Mouse (Mus musculus) midbrain, embryonic 13.5 days (tissue): ENCODE measurements at regions not wholly inside any gene's neighbourhood (a gene's known extent, or its start where the extent isn't known, plus 50 kb on each side); places are given as distances from the start of the nearest gene placed in this dataset.

Source experiments
- ATAC-seq: fragments of 200-750 bp; cut with Nextera tagmentation; 2 replicates; pipeline ENCODE4 v1.8.0; 2017; ENCODE audit warnings: mild to moderate bottlenecking, moderate TSS enrichment, moderate library complexity
- H3K27ac ChIP-seq: fragments of 300-500 bp; sonication (generic); 2 replicates; pipeline ENCODE4 v1.5.1; 2015; ENCODE audit warnings: inconsistent platforms, mild to moderate bottlenecking, moderate library complexity
- H3K27me3 ChIP-seq: fragments of 300-500 bp; sonication (generic); 2 replicates; pipeline ENCODE4 v1.6.1; 2015; ENCODE audit warnings: mild to moderate bottlenecking, inconsistent platforms
- H3K36me3 ChIP-seq: fragments of 300-500 bp; sonication (generic); 2 replicates; pipeline ENCODE4 v1.6.1; 2015; ENCODE audit warnings: mild to moderate bottlenecking, inconsistent platforms
- H3K4me1 ChIP-seq: fragments of 300-500 bp; sonication (generic); replicated peaks from 2 replicates; pipeline ENCODE4 v1.6.1; 2015; ENCODE audit warnings: inconsistent platforms
- H3K4me2 ChIP-seq: fragments of 300-500 bp; sonication (generic); replicated peaks from 2 replicates; pipeline ENCODE4 v1.6.1; 2015; ENCODE audit warnings: moderate library complexity, mild to moderate bottlenecking, inconsistent platforms
- H3K4me3 ChIP-seq: fragments of 300-500 bp; sonication (generic); replicated peaks from 2 replicates; pipeline ENCODE4 v1.5.1; 2015; ENCODE audit warnings: mild to moderate bottlenecking, inconsistent platforms
- H3K9ac ChIP-seq: fragments of 300-500 bp; sonication (generic); replicated peaks from 2 replicates; pipeline ENCODE4 v1.6.1; 2015; ENCODE audit warnings: mild to moderate bottlenecking, inconsistent platforms
- H3K9me3 ChIP-seq: fragments of 300-500 bp; sonication (generic); 2 replicates; pipeline ENCODE4 v1.6.1; 2016; ENCODE audit warnings: mild to moderate bottlenecking, inconsistent platforms
- WGBS: fragments of 180-500 bp; shearing (Covaris S2); methylation state at CpG from one replicate; pipeline ENCODE4 v1.1.7; 2015; 5-methylcytosine and 5-hydroxymethylcytosine counted together

GRCm38 (mm10) chr5:115790436-115790835 is 54.6 kb upstream of the Cit start:
- no peak overlapping the region for H3K4me3 ChIP-seq
- no peaks in the 10 kb centered on the region for H3K4me1 ChIP-seq
- H3K36me3 ChIP-seq, result no peaks in the 10 kb centered on the region
- peaks cover 7% of the 10 kb centered on the region; the same call in 1 of the 2 replicates for H3K9me3 ChIP-seq
- H3K9ac ChIP-seq, result no peak overlapping the region
- no peak overlapping the region for H3K27ac ChIP-seq
- ATAC-seq, result 0 out of 2 replicates have a peak, but pooled peaks have one; percentile 11
- H3K27me3 ChIP-seq, result no peaks in the 10 kb centered on the region
- H3K4me2 ChIP-seq, result no peak overlapping the region
- WGBS, result 22% methylated on average over 3 of the region's 3 CpGs
